Mouse (Mus musculus): Measurements from ENCODE around the gene Rabgap1l.

DNA sequence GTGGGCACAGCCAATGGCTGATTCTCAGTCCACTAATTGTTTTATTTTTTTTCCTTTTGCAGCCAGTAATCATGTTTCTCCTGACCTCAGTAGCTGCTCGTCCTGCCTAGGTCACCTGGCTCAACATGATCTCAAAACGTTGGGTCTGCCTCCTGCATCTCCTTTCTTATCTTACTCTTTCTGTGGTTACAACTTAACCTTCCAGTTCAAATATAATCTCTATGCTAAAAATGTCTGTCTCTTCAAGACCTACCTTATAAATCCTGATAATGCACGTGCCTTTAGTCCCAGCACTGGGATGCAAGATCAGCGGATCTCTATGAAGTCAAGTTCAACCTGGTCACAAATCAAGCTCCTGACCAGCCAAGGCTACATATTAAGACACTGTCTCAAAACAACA is 46.1 kb upstream of the Rabgap1l start:
- TF ChIP-seq POLR2A (IDR thresholded peaks at IDR 0.05; ENCODE audit: control insufficient read depth, low read depth, low read length): no peak
- no peak for TF ChIP-seq CTCF (IDR thresholded peaks at IDR 0.05; ENCODE audit: control insufficient read depth, insufficient read depth, insufficient replicate concordance, low read depth, low read length)
